Mouse (Mus musculus): ENCODE measurements around the gene D430042O09Rik.
"Not testable (repeated sequence)": the region's sequence is repeated elsewhere in the genome, so short reads cannot be mapped to it uniquely, and the experiment has no call there.

Gene D430042O09Rik

DNA sequence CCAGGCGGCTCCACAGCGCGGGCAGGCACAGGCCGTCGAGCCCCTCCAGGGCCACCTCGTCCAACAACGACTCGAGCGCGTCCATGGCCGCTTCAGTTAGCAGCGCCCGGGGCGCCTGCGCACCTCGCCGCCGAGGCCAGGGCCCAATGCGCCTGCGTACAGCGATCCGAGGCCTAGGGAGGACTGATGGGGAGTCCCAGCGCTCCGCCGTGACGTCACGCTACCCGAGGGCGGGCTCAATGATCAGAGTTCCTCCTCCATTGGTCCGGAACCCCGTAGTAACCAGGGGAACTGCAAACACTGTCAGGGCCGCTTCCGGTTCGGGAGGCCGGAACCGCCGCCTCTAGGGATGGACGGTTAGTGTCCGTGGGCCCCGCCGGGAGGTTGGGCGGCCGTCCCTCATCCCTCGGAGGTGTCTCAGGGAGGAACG, at the start of gene D430042O09Rik, which contains the start of gene Gtf3c1:
D430042O09Rik (plus strand) TSS at position 296 of the 430 bp plus-strand sequence.
Gtf3c1 (minus strand) TSS at position 188 of the 430 bp plus-strand sequence.
- peak; percentile 100 for DNase-seq (ENCODE audit: low spot score)

GRCm38 (mm10) chr7:125663654-125664053, 44.0 kb upstream of the D430042O09Rik start:
- DNase-seq (ENCODE audit: low spot score) = no peak

DNA sequence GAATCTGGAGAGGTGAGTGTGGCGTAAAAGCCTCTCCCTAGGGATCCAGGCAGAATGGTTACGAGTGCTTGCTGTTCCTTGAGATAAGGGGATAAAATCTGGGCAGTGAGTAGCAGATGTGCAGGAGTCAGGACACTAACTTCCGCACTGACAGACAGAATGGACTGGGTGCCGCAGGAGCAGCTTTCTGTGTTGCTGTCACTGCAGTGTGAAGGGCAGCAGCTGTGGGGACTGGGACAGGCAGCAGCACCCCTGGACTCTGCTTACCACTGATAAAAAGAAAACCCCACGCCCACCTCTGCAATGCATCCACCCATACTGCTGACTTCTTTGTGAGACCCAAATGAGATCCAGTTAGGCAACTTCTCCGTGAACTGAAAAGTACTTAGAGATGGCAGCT, 36.8 kb upstream of the D430042O09Rik start:
- no peak for DNase-seq (ENCODE audit: low spot score)

GRCm38 (mm10) chr7:125671396-125671795, 36.3 kb upstream of the D430042O09Rik start:
- DNase-seq (ENCODE audit: low spot score) = no peak

GRCm38 (mm10) chr7:125674916-125675315, 32.8 kb upstream of the D430042O09Rik start:
- DNase-seq (ENCODE audit: low spot score) = peak; percentile 73

DNA sequence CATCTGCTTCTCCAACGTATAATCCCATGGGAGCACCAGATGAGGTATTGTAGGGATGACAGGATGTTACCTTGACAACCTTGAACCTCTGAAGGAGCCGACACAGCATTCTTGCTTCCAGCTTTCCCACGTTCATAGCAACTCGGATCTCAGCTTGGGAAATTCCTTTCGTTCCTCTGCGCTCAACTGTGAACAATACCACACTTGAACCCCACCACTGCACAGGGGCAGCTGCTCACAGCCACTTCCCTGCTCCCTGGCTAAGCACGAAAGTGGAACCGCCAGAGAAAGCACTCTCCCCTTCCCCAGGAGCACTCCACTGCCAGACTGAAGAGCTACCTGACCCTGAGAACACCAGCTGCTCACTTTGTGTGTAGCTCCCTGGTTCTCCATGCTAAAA, 28.9 kb upstream of the D430042O09Rik start:
- no peak for DNase-seq (ENCODE audit: low spot score)

GRCm38 (mm10) chr7:125679936-125680335, 27.8 kb upstream of the D430042O09Rik start:
- no peak for DNase-seq (ENCODE audit: low spot score)

- DNase-seq (ENCODE audit: low spot score) = no peak
Observed at GRCm38 (mm10) chr7:125690516-125690915, 17.2 kb upstream of the D430042O09Rik start.

DNA sequence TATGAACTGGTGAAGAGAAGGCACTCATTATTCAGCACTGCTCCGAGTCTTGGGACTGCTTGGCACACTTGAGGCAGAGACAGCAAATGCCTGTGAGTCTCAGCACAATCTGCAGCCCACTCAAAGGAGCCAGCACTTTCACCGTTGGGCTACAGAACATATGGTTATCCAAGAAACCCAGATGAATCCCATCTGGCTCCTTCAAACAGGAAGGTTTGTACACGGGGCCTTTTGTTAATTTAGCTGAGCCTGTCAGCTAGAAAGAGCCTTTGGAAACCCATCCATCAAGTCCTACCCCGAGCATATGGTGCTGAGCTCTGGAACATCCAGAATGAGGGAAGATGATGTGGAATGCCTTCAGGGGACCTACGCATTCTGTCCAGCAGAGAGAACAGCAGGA, 13.6 kb upstream of the D430042O09Rik start:
- DNase-seq (ENCODE audit: low spot score) = no peak

- DNase-seq (ENCODE audit: low spot score) = no peak
Observed at GRCm38 (mm10) chr7:125702791-125703190, 4.9 kb upstream of the D430042O09Rik start.

DNA sequence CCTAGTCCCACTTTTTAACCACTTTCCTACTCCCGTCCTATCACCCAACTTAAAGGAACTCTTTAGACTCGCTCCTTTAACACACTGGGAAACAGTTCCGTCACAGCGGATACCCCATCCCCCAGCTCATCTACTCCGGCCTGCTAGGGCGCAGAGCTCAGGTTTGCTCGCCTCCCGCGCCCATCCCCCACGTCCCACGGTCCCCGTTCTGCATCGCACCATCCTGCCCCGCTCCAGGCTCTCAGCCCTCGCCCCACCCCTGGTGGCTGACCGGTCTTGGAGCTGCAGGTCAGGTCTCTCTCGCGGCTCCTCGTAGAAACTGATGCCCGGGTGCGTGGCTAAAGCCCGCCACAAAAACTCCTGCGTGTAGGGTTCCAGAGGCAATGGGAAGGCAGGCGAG, 502 bp upstream of the D430042O09Rik start:
- DNase-seq (ENCODE audit: low spot score) = peak; percentile 90

GRCm38 (mm10) chr7:125708100-125708499, 412 bp downstream of the D430042O09Rik start:
- DNase-seq (ENCODE audit: low spot score) = no peak

GRCm38 (mm10) chr7:125713542-125714055, 5.9 kb downstream of the D430042O09Rik start:
- DNase-seq (ENCODE audit: low spot score) = not testable (repeated sequence)

- DNase-seq (ENCODE audit: low spot score) = no peak
Observed at GRCm38 (mm10) chr7:125714803-125715202, 7.1 kb downstream of the D430042O09Rik start.

- DNase-seq (ENCODE audit: low spot score) = no peak
Observed at GRCm38 (mm10) chr7:125716724-125717123, 9.0 kb downstream of the D430042O09Rik start.

- no peak for DNase-seq (ENCODE audit: low spot score)
Observed at GRCm38 (mm10) chr7:125717612-125718011, 9.9 kb downstream of the D430042O09Rik start.

DNA sequence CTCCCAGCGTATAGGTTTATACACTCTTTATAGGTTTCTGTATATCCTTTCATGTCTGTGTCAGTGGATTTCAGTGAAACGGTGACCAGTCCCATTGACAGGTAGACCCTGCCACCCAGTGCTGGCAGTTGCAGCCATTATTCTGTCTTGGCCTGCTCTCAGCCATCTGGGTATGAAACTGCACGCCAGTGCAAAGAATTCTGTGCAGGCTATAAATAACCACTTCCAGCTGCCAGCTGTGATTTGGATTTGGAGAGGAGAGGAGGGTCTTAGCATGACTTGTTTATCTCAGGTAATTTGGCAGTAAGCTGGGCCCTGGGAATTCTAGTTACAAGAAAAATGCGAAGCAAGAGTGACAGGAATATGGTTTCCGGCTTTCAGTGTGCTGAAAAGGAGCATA, 12.7 kb downstream of the D430042O09Rik start:
- DNase-seq (ENCODE audit: low spot score) = no peak

DNA sequence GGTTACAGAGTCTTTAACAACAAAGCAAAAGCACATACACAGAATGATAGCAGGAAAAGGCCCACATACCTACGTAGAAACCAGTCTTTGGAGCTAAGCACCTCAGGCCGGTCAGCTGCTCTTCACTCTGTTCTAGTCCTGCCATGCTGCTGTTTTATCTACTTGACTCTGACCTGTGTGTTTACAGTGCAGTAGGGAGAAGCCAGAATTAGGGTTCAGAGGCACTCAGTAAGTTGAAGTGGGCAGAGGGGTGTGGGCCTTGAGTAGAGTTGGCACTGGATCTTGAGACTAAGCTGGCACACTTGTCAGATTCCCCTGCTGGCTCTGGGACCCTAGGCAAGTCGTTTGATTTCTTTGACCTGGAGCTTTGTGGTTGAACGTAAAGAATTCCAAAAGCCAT, 13.3 kb downstream of the D430042O09Rik start:
- no peak for DNase-seq (ENCODE audit: low spot score)

DNA sequence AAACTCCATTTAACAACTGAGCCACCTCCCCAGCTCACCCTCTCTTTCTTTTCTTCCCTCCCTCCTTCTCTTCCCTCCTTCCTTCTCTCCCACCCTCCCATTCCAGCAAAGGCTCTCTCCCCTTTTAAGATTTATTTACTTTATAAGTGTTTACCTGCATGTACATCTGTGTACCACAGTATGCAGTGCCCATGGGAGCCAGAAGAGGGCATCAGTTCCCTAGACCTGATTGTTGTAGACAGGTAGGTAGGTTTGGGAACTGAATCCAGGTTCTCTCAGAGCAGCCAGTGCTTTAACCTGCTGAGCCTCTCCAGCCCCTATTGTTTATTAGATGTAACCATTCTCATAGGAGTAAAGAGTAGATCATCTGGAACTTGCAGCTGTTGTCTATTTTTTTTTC, 14.4 kb downstream of the D430042O09Rik start:
- DNase-seq (ENCODE audit: low spot score) = no peak

- no peak for DNase-seq (ENCODE audit: low spot score)
Observed at GRCm38 (mm10) chr7:125723189-125723972, 15.7 kb downstream of the D430042O09Rik start.

DNA sequence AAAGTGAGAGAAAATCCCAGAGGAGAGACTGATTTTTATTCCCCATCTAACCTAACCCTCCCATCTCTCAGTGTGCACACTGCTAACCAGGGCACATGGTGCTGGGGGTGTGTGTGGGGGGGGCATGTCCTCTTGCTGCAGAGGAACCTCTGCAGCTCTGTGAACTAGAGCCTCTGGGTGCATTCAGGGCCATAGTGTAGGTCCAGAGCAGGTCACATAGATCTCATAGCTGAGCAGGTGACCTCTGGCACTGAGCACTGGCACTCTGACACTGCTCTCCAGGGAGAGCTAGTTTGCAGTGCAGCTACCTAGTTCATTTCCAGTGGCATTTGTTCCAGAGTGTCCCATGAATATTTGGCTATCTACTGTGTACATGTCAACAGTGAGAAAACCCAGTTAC, 24.0 kb downstream of the D430042O09Rik start:
- no peak for DNase-seq (ENCODE audit: low spot score)

DNA sequence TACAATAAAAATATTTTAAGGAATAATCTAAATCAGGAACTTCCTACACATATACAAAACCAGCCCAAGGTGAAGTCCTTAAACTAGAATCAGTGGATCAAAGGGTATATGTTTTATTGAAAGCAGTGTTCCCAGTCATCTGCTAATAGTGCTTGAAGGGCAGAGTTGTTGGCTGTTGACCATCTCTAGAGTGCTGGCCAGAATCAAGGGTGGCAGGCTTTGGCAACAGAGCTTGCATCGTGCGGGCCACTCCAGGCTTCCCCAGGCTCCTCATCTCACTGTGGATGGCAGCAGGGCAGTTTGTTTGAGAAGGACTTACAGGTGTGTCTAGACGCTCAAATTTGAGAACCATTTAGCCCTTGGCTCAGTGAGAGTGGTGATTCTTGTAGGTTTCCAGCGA, 26.1 kb downstream of the D430042O09Rik start:
- no peak for DNase-seq (ENCODE audit: low spot score)

- DNase-seq (ENCODE audit: low spot score) = no peak
Observed at GRCm38 (mm10) chr7:125736366-125737015, 28.8 kb downstream of the D430042O09Rik start.

Data from testis, postnatal 10 days (tissue).